Mouse (Mus musculus) adrenal gland, adult (tissue): ENCODE measurements around the gene Cyp2d12.
"Not testable (repeated sequence)": the region's sequence is repeated elsewhere in the genome, so short reads cannot be mapped to it uniquely, and the experiment has no call there.

Source experiments
- DNase-seq, 2 experiments: peaks; one replicate each; pipeline ENCODE4 v3.0.0; 2022 to 2023; ENCODE audit warnings: low spot score in 1 of 2; ENCODE audit not compliant: inconsistent age in 2 of 2

The Cyp2d12 gene

DNA sequence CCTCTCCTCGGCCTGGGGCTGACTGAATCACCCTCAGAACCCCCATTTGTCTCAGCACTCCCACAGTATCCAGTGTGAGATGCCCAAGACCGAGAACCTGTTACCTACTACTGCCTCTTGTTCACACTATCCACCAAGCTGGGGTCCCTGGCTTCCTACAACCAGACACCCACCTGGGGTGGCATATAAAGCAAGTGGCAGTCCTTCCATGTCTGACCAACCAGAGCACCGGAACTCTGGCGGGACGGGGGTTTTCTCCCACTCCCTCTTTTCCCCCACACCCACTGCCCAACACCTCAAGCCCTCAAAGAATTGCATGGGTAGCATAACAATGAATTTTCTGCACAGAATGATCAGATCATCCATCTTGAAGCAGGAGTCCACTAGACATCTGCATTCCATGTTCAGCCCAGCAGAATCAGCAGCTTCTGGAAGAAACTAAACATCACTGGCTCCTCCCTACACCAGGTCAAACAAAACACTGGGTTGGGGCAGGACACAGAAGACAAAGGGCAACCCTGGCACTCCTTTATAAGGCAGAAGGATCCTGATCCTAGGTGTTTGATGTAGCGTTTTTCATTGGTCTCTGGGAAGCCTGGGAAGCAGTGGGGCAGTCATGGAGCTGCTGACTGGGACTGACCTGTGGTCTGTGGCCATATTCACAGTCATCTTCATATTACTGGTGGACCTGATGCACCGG is at the start of gene Cyp2d12:
Cyp2d12 (plus strand) TSS at position 542 of the 700 bp plus-strand sequence.
- DNase-seq: no peak

DNA sequence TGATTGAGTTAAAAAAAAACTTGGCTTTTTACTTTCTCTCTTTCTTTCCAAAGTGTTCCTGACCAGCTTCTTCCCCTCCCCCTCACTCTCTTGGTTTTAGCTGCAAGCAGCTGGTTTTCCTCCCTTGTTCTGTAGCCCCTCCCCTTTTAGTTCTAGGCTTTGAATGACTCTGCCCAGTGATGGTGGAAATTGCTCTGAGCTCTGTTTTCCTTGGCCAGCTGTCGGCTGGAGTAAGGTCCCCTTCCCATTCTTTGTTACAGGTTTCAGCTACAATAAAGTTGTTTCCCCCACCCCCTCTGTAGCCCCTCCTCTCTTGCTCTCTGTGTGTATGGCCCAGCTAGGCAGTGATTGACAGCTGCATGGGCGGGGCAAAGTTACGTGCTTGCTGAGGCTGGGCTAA is 47.9 kb upstream of the Cyp2d12 start:
- no peak for DNase-seq

DNA sequence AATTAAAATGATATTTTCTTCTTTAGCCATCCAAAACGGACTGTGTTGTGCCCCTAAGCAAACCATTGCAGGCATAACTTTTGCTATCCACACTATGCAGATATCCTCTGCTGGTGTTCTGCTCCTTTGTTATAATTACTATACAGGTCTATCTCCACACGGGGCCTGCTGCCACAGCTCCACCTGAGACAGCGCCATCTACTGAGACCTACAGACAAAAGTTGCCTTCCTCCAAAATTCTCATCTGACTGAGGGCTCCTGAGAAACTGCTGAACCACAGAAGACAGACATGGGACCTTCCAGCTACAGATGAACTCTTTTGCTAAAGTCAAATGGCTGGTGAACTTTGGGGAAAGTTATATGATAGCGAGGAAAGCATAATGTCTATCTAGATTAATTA is 47.1 kb upstream of the Cyp2d12 start:
- not testable (repeated sequence) for DNase-seq

DNA sequence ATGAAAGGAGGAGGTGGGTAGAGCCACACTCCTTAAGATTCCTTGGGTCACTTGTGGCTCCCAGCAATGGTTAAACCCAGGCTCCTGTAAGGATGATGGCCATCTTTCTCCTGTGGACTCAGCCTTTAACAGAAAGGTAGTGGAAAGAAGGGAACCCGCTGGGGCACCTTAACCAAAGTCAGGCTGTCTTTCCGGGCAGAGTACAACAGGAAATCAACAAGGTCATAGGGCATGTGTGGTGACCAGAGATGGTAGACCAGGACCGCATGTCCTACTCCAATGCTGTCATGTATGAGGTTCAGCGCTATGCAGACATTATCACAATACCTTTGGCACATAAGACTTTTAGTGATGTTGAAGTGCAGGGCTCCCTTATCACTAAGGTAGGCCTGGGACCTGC is 45.4 kb upstream of the Cyp2d12 start:
- not testable (repeated sequence) for DNase-seq

DNA sequence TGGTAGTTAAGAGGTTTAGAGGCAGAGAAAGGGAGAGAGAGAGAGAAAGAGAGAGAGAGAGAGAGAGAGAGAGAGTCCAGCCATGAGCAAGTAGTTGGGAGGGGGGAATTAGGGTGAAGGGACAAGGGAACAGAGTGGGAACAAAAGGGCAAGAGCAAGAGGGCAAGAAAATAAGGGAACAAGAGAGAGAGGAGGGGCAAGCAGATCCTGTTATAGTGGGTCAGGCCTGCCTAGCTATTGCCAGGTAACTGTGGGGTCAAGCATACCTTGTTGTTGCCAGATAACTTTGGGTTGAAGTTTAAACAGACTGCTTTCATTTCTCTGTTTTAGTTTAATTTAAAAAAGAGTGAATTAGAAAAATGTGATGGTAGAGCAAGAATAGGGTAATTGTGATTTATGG is 44.4 kb upstream of the Cyp2d12 start:
- not testable (repeated sequence) for DNase-seq

DNA sequence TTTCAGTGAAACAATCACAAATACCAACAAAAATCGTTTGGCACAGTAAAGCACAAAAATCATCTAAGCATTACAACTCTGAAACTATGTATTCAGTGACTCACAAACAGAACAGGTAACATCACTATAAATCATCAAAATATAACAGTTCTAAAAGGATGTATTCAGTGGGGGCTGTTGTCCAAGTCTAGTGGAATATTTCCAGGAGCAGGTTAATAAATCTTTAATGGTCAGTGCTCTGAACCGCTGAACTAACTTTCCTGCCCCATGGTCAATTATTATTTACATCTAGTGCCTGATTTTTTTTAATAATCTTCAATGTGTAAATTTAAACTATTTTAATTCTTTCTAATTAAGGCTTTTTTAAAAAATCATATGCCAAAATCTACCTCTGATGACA is 42.8 kb upstream of the Cyp2d12 start:
- not testable (repeated sequence) for DNase-seq

DNA sequence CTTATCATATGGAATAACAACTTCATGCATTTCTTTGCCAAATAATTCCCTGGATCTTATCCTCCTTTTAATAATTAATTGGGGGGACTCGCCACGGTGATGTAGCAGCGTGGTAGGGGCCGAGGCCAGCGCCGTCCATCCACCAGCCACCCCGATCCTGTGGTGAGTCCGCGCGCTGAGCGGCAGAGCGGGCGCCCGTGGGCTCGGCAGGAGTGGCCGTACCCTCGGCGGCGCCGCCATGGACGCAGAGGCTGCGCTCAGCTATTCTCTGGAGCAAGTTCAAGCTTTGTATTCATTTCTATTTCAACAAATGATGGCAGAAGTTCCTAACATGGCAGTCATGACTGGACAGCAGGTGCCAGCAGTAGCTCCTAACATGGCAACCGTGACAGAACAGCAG is 38.7 kb upstream of the Cyp2d12 start:
- not testable (repeated sequence) for DNase-seq

DNA sequence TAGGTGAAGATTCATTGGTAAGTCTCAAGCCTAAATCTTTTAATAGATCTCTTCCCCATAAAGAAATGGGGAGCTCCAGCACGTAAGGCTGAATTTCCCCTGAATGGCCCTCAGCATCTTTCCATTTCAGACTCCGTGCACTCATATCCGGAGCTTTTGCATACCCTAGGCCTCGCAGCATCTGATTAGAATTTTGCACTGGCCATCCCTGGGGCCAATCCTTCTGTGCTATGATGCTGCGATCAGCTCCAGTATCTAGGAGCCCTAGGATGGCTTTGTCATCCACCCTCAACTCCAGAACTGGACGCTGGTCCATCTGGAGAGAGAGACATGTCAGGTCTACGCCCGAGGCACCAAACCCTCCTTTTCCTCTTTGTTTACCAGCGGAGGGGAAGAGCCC is 27.5 kb upstream of the Cyp2d12 start:
- not testable (repeated sequence) for DNase-seq

DNA sequence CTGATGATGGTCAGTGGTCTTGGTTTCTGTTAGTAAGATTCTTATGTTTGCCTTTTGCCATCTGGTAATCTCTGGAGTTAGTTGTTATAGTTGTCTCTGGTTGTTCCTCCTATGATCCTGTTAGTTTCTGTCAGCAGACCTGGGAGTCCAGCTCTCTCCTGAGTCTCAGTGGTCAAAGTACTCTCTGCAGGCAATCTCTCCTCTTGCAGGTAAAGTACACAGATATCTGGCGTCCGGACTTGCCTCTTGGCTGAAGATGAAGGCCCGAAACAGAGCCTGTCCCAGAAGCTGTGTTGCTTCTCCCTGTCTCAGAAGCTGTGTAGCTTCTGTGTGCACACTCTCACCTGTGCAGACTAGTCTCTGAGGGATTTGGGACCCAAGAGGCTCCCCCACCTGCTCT is 22.2 kb upstream of the Cyp2d12 start:
- DNase-seq: not testable (repeated sequence)

DNA sequence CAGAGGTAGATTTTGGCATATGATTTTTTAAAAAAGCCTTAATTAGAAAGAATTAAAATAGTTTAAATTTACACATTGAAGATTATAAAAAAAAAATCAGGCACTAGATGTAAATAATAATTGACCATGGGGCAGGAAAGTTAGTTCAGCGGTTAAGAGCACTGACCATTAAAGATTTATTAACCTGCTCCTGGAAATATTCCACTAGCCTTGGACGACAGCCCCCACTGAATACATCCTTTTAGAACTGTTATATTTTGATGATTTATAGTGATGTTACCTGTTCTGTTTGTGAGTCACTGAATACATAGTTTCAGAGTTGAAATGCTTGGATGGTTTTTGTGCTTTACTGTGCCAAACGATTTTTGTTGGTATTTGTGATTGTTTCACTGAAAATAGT is 11.9 kb upstream of the Cyp2d12 start:
- DNase-seq: not testable (repeated sequence)

DNA sequence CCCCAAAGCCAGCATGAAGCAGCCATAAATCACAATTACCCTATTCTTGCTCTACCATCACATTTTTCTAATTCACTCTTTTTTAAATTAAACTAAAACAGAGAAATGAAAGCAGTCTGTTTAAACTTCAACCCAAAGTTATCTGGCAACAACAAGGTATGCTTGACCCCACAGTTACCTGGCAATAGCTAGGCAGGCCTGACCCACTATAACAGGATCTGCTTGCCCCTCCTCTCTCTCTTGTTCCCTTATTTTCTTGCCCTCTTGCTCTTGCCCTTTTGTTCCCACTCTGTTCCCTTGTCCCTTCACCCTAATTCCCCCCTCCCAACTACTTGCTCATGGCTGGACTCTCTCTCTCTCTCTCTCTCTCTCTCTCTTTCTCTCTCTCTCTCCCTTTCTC is 10.3 kb upstream of the Cyp2d12 start:
- not testable (repeated sequence) for DNase-seq

DNA sequence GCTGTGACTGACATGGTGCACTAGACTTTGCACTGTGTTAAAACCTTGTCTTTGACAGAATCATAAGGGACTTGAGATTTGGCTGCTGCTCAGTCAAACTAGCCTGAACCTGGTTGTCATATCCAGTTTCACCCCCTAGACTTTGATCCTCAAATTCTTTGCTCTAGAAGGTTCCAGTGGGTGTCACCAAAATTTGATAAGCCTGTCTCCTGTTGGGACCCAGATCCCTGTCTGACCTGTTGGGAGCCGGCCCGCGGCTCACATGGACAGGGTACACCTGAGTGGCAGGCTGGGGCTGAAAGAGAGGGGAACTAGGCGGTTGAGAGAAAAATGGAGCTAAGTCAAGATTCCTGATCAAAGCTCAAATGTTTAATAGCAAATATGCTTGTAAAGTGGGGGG is 7.1 kb upstream of the Cyp2d12 start:
- DNase-seq: not testable (repeated sequence)

DNA sequence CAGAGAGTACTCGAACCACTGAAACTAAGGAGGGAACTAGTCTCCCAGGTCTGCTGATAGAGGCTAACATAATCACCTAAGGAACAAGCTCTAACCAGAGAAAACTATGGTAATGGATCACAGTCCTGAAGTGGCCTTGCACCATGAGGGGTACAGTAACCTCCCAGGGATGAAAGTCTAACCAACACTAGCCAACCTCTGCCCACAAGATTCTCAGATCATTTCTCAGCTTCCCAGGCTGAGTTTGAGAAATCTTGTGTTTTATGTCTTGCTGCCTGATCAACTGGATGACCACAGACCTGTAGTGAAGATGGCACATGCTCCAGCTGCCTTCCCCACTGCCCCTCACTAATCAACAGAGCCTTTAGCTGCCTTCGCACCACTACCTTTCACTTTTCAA is 1.7 kb upstream of the Cyp2d12 start:
- DNase-seq: not testable (repeated sequence)

DNA sequence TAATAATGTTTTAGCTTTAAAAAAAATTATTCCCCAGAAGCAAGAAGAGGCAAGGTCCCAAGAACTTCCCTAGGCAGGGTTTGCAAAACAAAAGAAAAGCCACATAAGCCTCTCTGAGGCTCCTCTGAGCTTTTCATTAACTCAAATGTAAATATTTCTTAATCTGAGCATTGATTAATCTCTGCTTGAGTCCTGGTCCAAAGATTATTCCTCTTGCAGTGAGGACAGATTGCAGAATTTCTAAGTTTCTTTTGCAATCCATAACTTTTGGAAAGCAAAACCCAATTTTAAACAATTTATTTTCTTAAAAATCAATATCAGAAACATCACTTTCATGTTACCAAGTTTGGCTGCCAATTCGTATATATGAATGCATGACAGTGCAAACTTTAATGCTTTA is 18.0 kb downstream of the Cyp2d12 start:
- no peak for DNase-seq

DNA sequence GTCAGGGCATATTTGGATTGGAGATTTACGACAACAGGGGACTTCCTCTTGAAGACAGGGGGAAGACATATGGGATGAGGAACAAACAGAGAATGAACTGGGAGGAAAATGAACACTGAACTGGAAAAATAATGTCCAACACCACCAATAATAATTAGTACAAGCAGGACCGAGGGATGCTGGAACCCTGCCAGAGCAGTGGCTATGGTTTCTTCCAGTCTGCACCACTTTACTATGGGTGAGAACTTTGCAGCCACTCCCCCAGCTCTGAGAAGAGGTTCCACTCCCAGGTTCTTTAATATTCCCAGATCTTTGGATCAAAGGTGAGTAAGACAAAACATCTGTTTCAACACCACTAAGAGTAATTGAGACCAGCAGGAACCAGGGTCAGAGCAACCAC is 24.2 kb downstream of the Cyp2d12 start:
- DNase-seq: no peak

DNA sequence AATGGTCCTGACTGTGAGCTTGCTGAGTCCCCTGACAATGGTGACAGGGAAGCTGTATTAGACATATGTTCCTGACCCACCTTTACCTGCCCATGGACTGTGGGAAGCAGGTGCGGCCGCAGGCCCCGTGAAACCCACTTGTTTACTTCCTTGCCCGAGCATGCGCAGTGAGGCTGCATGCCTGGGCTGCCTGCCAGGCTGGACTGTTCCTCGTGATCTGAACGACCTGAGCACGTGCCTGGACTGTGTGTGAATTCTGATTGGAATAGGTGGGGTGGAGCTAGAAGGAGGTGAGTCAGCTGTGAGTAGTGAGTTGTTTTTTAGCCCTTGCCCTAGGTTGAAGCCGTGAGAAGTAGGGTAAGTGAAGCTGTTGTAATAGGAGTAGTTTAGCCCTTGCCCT is 27.7 kb downstream of the Cyp2d12 start:
- no peak for DNase-seq
